Mouse (Mus musculus): ENCODE results near the gene Erc1. TPM values are rescaled to one million over a fixed set of nuclear protein-coding genes. Genes with fewer than 3 reads are reported as not detected.

Erc1 gene
- polyA plus RNA-seq, 1 experiment from 2014 or later: 42.2 TPM

- 69% methylated on average over 2 of the region's 2 CpGs for WGBS
- H3K9me3 ChIP-seq: no peaks in the 10 kb centered on the region
- ATAC-seq (replicated peaks): no peak
Observed at GRCm38 (mm10) chr6:119635629-119636028, 212.3 kb downstream of the Erc1 start.

DNA sequence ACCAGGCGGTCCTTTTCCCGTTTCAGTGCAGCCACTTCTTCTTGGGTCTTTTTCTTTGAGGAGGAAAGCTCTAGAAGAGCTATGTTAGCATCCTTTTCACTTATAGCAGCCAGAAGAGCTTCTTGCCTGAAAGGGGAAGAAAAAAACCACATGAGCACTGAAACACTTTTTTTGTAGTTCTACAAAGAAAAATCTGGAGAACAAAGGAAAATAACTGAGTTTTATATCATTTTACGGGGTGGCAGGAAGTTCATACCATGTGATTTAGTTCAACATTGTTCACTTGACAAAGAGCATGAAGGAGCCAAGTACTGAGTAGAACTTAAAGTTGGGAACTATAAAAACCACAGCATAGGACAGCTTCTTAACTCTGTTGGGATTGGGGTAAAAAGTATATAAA is 217.3 kb downstream of the Erc1 start:
- Histone ChIP-seq H3K27me3 (no peaks in the 10 kb centered on the region), H3K4me1 (no peaks in the 10 kb centered on the region), H3K36me3 (peaks cover 22% of the 10 kb centered on the region), H3K27ac (replicated peaks) (no peak overlapping the region), H3K4me3 (no peak overlapping the region), H3K9ac (replicated peaks) (no peak overlapping the region), H3K9me3 (no peaks in the 10 kb centered on the region), H3K4me2 (replicated peaks) (no peak overlapping the region)
- 77% methylated on average over 3 of the region's 3 CpGs for WGBS
- ATAC-seq (replicated peaks): no peak

More at GRCm38 (mm10) chr6:119635629-119636028, 212.3 kb downstream of the Erc1 start:
- Histone ChIP-seq H3K27me3 (no peaks in the 10 kb centered on the region), H3K27ac (replicated peaks) (no peak overlapping the region), H3K4me3 (no peak overlapping the region), H3K4me2 (replicated peaks) (no peak overlapping the region), H3K4me1 (no peaks in the 10 kb centered on the region), H3K36me3 (no peaks in the 10 kb centered on the region), H3K9ac (replicated peaks) (no peak overlapping the region)

GRCm38 (mm10) chr6:119601379-119601778 is 246.6 kb downstream of the Erc1 start:
- H3K4me3 ChIP-seq: no peak overlapping the region
- no peak overlapping the region for H3K27ac ChIP-seq (replicated peaks)
- no peak overlapping the region for H3K4me2 ChIP-seq (replicated peaks)
- H3K36me3 ChIP-seq: no peaks in the 10 kb centered on the region
- no peaks in the 10 kb centered on the region for H3K9me3 ChIP-seq
- WGBS: 90% methylated on average over 2 of the region's 2 CpGs
- no peak for ATAC-seq (replicated peaks)
- H3K27me3 ChIP-seq: no peaks in the 10 kb centered on the region
- no peak overlapping the region for H3K9ac ChIP-seq (replicated peaks)
- H3K4me1 ChIP-seq: no peaks in the 10 kb centered on the region

- Histone ChIP-seq H3K4me3 (no peak overlapping the region), H3K4me2 (replicated peaks) (no peak overlapping the region), H3K27me3 (no peaks in the 10 kb centered on the region), H3K9me3 (no peaks in the 10 kb centered on the region), H3K4me1 (no peaks in the 10 kb centered on the region), H3K27ac (replicated peaks) (no peak overlapping the region), H3K36me3 (no peaks in the 10 kb centered on the region), H3K9ac (replicated peaks) (no peak overlapping the region)
- ATAC-seq (replicated peaks): no peak
- WGBS: 94% methylated on average over 4 of the region's 4 CpGs
Observed at GRCm38 (mm10) chr6:119595440-119595839, 252.5 kb downstream of the Erc1 start.

DNA sequence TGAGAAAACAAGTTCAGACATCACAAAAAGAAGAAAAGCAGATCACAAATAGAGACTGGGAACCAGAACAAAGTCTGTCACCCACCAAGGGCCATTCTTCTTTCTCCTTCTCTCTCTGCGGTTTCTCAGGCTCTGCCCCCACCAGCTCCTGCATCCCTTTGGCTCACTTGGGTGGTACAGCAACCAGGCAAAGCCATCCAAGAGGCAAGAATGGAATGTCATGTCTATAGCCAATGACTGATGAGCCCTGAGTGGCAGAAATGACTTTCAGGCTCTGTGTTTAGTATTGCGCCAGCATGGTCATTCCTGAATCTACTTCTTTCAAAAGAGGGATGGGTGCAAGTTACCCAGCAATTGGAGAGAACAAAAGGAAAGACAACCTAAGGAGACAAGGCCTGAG is 257.1 kb downstream of the Erc1 start:
- WGBS: 78% methylated on average over 2 of the region's 2 CpGs
- Histone ChIP-seq H3K27me3 (no peaks in the 10 kb centered on the region), H3K9me3 (no peaks in the 10 kb centered on the region), H3K4me2 (replicated peaks) (no peak overlapping the region), H3K4me3 (no peak overlapping the region), H3K27ac (replicated peaks) (no peak overlapping the region), H3K36me3 (no peaks in the 10 kb centered on the region; the same call in 1 of the 2 replicates), H3K9ac (replicated peaks) (no peak overlapping the region), H3K4me1 (peaks cover 8% of the 10 kb centered on the region)
- no peak for ATAC-seq (replicated peaks)

- Histone ChIP-seq H3K27me3 (no peaks in the 10 kb centered on the region), H3K36me3 (no peaks in the 10 kb centered on the region; the same call in 1 of the 2 replicates), H3K4me2 (replicated peaks) (no peak overlapping the region), H3K4me3 (no peak overlapping the region), H3K27ac (replicated peaks) (no peak overlapping the region), H3K4me1 (peaks cover 10% of the 10 kb centered on the region), H3K9ac (replicated peaks) (no peak overlapping the region), H3K9me3 (no peaks in the 10 kb centered on the region)
- no peak for ATAC-seq (replicated peaks)
- 85% methylated on average over 2 of the region's 2 CpGs for WGBS
Observed at GRCm38 (mm10) chr6:119587897-119588296, 260.1 kb downstream of the Erc1 start.

DNA sequence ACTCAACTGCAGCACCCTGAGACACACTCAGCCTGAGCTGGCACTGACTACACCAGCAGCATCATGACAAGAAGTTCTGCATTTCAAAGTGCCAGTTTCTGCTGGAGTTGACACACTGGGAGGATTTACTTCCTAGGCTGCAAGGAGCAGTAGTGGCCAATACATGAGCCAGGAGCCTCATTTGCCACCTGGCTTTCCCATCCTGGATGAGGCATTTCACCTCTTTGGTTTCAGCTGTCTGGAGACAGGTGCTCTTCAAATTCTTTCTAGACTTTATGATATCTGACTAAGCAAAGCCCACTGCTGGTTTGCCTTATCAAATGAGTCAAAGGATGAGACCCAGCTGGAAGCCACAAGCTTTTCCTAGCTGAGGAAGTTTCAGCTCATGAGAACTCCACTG is 260.5 kb downstream of the Erc1 start:
- peaks cover 10% of the 10 kb centered on the region for H3K4me1 ChIP-seq
- H3K9me3 ChIP-seq: no peaks in the 10 kb centered on the region
- H3K4me3 ChIP-seq: no peak overlapping the region
- no peaks in the 10 kb centered on the region for H3K27me3 ChIP-seq
- no peak overlapping the region for H3K4me2 ChIP-seq (replicated peaks)
- no peak overlapping the region for H3K27ac ChIP-seq (replicated peaks)
- ATAC-seq (replicated peaks): no peak
- H3K9ac ChIP-seq (replicated peaks): no peak overlapping the region
- H3K36me3 ChIP-seq: no peaks in the 10 kb centered on the region; the same call in 1 of the 2 replicates

DNA sequence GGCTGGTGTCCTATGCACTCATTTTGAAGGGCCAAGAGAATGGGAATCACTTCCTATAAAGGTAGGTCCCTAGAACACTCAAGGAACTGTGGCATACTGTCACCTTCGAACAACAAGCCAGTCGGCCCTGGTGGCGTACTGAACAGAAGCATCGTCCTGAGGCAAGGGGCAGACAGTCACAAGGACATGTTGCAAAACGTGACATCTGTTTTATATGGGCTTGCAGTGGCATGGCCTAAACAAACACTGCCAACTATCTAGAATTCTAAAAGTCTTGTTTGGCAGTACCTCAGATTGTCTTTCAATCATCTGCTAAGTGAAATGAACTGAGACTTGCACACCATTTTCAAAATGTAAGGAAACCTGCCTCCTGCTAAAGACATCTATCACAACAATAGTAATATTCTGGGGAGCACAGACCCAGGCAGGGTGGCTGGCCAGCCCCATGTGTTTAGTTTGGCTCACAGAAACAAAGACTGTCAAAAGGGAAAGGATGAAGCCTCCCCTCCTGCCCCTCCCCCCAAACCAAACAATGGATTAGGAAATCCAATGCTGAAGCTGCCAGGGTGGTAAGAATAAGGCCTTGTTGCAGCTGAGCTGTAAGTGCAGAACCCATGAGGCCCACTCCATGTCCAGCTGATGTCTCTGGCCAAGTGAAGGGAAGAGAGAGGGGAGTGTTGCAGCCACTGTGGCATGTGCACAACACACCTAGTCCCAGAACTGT is 262.2 kb downstream of the Erc1 start:
- Histone ChIP-seq H3K36me3 (no peaks in the 10 kb centered on the region; the same call in 1 of the 2 replicates), H3K27me3 (no peaks in the 10 kb centered on the region), H3K27ac (replicated peaks) (peak overlapping the region; percentile 50), H3K9me3 (no peaks in the 10 kb centered on the region), H3K9ac (replicated peaks) (no peak overlapping the region), H3K4me2 (replicated peaks) (no peak overlapping the region), H3K4me1 (peaks cover 10% of the 10 kb centered on the region), H3K4me3 (no peak overlapping the region)
- 0 out of 2 replicates have a peak, but pooled peaks have one; percentile 38 for ATAC-seq (replicated peaks)
- WGBS: 58% methylated on average over 5 of the region's 5 CpGs

DNA sequence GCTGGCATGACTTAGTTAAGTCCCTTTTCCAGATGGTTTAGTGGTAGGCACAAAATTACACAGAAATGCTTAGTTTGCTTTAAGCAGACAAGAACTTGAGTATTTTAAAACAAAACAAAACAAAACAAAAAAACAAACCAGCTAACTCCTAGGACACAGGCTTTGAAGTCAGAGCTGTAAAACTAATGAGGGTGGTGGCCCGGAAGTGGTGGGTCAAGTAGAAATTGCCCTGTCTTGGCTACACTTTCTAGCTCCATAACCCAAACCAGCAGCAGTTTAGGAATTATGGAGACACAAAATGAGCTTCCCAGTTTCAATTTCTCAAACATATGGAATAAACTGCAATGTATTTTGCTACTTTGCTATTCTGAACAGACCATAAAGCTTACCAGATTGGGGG is 263.9 kb downstream of the Erc1 start:
- Histone ChIP-seq H3K27ac (replicated peaks) (no peak overlapping the region), H3K36me3 (no peaks in the 10 kb centered on the region; the same call in 1 of the 2 replicates), H3K9me3 (no peaks in the 10 kb centered on the region), H3K4me2 (replicated peaks) (no peak overlapping the region), H3K4me3 (no peak overlapping the region), H3K27me3 (no peaks in the 10 kb centered on the region), H3K9ac (replicated peaks) (no peak overlapping the region), H3K4me1 (peaks cover 10% of the 10 kb centered on the region)
- WGBS: 73% methylated on average over 1 of the region's 1 CpGs
- ATAC-seq (replicated peaks): no peak

DNA sequence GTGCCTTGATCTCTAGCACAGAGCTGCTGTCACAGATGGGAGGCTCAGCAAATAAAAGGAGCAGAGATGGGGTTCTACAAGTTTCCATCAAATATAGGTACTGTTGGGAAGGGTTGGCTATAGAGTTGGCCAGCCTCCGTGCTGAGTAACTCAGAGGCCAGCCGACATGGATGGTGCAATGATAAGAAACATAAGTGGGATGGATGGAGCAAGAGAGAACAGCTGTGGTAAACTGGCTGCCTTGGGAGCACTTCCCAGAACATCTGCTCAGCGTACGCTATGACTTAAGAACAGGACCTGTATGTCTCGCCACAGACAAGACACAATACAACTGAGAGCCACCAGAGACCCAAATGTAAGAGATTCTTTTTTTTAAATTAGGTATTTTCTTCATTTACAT is 264.8 kb downstream of the Erc1 start:
- ATAC-seq (replicated peaks): no peak

GRCm38 (mm10) chr6:119576706-119577105 is 271.3 kb downstream of the Erc1 start:
- Histone ChIP-seq H3K4me3 (no peak overlapping the region), H3K9ac (replicated peaks) (no peak overlapping the region), H3K4me2 (replicated peaks) (no peak overlapping the region), H3K9me3 (no peaks in the 10 kb centered on the region), H3K4me1 (no peaks in the 10 kb centered on the region), H3K36me3 (peaks cover 28% of the 10 kb centered on the region), H3K27me3 (no peaks in the 10 kb centered on the region), H3K27ac (replicated peaks) (no peak overlapping the region)
- WGBS: 94% methylated on average over 4 of the region's 4 CpGs
- no peak for ATAC-seq (replicated peaks)

More for the DNA sequence above, 264.8 kb downstream of the Erc1 start:
- Histone ChIP-seq H3K9me3 (no peaks in the 10 kb centered on the region), H3K27ac (replicated peaks) (no peak overlapping the region), H3K4me3 (no peak overlapping the region), H3K27me3 (no peaks in the 10 kb centered on the region), H3K4me1 (peaks cover 10% of the 10 kb centered on the region), H3K4me2 (replicated peaks) (no peak overlapping the region), H3K36me3 (no peaks in the 10 kb centered on the region; the same call in 1 of the 2 replicates), H3K9ac (replicated peaks) (no peak overlapping the region)
- WGBS: 97% methylated on average over 5 of the region's 5 CpGs

GRCm38 (mm10) chr6:119575331-119575730 is 272.6 kb downstream of the Erc1 start:
- ATAC-seq (replicated peaks): no peak
- Histone ChIP-seq H3K36me3 (peaks cover 28% of the 10 kb centered on the region), H3K4me3 (no peak overlapping the region), H3K27me3 (no peaks in the 10 kb centered on the region), H3K27ac (replicated peaks) (no peak overlapping the region), H3K9me3 (no peaks in the 10 kb centered on the region), H3K9ac (replicated peaks) (no peak overlapping the region), H3K4me2 (replicated peaks) (no peak overlapping the region), H3K4me1 (no peaks in the 10 kb centered on the region)
- WGBS: 96% methylated on average over 12 of the region's 12 CpGs

GRCm38 (mm10) chr6:119572296-119572695 is 275.7 kb downstream of the Erc1 start:
- H3K4me3 ChIP-seq: no peak overlapping the region
- no peaks in the 10 kb centered on the region for H3K9me3 ChIP-seq
- H3K27me3 ChIP-seq: no peaks in the 10 kb centered on the region
- ATAC-seq (replicated peaks): no peak
- H3K4me1 ChIP-seq: no peaks in the 10 kb centered on the region
- WGBS: 81% methylated on average over 7 of the region's 7 CpGs
- no peak overlapping the region for H3K9ac ChIP-seq (replicated peaks)
- peaks cover 33% of the 10 kb centered on the region for H3K36me3 ChIP-seq
- H3K27ac ChIP-seq (replicated peaks): no peak overlapping the region
- no peak overlapping the region for H3K4me2 ChIP-seq (replicated peaks)
